Mouse (Mus musculus) urinary bladder, adult 18-20 months (tissue): ENCODE measurements around the gene Tmem262.

Experiments
- DNase-seq, 2 experiments: peaks; one replicate each; pipeline ENCODE4 v3.0.0; 2022; ENCODE audit warnings: low spot score in 2 of 2, mixed read lengths in 2 of 2

Tmem262 gene

DNA sequence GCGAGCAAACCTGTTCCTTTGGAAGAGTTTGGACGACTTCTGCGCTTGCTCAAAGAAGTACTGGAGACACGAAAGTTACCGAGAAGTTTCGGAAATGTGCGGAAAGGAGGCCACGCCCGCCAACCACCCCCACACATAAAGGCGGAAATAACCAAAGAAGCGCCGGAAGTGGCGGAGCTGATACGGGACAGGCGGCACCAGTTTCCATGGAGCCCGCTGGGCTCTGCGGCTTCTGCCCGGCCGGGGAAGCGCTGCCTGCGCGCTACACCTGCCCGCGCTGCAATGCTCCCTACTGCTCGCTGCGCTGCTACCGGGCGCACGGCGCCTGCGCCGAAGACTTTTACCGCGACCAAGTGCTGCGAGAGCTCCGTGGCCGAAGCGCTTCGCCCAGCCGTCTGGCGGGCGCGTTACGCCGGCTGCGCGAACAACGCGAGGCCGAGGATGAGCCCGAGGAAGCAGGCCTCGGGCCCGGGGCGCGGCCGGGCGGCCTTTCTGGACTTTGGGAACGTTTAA lies 18.8 kb upstream of the Tmem262 start, which contains the start of gene Znhit2:
TSS of gene Znhit2 (plus strand) at position 172 of the 513 bp plus-strand sequence.
- DNase-seq: peak; percentile 85 to 93

DNA sequence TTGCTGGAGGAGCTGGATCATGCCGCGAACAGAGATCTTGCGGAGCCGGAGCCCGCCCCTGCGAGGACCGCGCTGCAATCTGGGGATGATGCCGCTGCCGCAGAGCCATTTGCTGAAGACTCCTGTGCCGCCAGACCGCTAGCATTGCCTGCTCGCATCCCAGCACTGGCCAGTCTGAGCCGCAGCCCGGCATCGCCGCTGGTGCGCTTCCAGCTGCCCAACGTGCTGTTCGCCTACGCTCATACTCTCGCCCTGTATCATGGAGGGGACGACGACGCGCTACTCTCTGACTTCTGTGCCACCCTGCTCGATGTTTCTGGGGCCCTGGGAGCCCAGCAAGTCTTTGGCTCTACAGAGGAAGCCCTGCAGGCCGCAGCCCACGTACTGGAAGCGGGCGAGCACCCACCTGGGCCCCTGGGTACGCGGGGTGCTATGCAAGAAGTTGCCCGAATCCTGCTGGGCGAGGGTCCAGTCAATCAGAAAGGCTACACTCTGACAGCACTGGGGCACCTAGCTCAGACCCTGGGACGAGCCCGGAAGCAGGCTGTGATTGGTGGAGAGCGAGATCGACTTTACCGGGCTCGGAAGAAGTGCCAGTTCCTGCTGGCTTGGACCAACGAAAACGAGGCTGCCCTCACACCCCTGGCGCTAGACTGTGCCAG lies 18.1 kb upstream of the Tmem262 start:
- peak in 1 of 2 experiments; percentile 42 for DNase-seq

DNA sequence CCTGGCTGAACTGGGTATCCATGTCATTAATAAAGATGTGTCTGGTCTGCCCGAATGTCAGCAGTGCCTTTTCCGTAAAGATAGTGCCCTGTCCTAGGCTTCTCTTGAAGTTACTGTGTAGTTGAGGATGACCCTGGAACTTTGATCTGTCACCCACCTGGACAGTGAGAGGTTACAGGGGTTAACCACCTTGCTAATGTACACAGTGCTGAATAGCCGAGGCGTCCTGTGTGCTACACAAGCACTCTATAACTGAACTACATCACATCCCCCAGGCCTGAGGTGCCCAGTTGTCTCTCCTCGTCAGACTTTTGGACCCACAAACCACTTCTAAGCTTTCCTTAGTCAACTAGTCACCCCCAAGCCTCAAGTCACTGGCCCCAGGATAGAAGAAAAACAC lies 17.4 kb upstream of the Tmem262 start:
- no peak for DNase-seq

DNA sequence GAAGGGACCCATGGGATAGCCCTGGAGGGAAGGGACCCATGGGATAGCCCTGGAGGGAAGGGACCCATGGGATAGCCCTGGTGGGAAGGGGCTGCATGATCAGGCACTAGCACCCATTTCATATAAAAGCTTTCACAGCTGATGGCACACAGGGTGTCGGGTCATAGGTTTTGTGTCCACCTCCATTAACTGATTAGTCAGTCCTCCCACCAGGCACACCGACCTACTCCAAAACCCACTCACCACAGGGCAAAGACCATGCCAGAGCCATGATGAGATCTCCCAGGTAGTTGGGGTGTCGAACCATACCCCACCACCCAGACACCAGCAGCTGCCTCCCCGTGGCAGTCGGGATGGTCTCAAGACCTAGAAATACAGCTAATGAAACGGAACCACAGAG lies 16.8 kb upstream of the Tmem262 start:
- no peak for DNase-seq

DNA sequence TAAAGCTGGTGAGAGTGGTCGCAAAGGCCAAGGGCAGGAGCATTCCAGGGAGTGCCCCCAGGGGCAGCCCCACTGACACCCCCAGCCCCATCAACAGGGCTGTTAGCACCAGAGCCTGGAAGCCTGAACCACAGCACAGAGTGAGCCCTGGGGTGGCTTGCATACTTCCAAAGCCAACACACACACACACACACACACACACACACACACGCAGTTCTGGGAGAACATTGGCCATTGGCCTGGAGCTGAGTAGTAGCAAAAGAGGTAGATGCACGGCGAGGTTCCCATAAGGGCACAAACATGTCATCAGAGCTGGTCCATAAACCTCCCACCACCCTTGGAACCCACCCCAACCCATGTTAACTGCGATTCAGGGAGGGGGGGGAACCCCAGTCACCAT lies 13.3 kb upstream of the Tmem262 start:
- no peak for DNase-seq

GRCm38 (mm10) chr19:6067011-6067723 lies 12.7 kb upstream of the Tmem262 start:
- DNase-seq: peak in 1 of 2 experiments; percentile 76

DNA sequence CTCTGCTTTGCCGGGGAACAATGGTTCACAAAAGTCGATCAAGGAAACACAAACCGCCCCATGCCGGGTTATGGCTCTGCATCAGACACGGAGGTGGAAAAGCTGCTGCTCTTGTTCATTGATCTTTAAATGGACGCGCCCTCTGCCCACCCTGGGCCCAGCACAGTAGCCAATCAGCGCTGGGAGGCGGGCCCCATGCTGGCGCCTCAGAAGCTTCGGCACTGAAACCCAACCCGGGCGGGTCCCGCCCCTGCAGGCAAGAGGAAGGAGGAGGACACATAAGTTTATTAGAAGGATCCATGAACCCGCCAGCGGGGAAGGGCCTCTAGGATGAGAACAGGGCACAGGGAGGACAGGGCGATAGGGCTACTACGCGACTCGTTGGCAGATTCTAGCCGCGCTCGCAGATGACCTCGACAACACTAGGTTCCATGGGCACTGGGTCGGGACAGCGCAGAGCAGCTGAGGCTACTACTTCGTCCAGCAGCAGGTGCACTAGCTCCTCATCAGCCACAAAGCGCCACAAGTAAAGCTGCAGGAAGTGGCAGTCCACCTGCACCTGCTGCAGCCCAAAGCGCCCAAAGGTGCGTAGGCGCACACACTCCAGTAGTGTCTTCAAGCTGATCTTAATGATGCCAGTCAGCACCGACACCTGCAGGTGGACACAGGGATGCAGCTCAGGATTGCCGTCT lies 12.0 kb upstream of the Tmem262 start, which contains the start of gene Tm7sf2:
TSS of gene Tm7sf2 (minus strand) at position 650 of the 692 bp plus-strand sequence.
- DNase-seq: peak; percentile 81 to 92

- no peak for DNase-seq
Observed at GRCm38 (mm10) chr19:6068951-6069350, 10.9 kb upstream of the Tmem262 start.

- DNase-seq: no peak
Observed at GRCm38 (mm10) chr19:6069851-6070250, 10.0 kb upstream of the Tmem262 start.

DNA sequence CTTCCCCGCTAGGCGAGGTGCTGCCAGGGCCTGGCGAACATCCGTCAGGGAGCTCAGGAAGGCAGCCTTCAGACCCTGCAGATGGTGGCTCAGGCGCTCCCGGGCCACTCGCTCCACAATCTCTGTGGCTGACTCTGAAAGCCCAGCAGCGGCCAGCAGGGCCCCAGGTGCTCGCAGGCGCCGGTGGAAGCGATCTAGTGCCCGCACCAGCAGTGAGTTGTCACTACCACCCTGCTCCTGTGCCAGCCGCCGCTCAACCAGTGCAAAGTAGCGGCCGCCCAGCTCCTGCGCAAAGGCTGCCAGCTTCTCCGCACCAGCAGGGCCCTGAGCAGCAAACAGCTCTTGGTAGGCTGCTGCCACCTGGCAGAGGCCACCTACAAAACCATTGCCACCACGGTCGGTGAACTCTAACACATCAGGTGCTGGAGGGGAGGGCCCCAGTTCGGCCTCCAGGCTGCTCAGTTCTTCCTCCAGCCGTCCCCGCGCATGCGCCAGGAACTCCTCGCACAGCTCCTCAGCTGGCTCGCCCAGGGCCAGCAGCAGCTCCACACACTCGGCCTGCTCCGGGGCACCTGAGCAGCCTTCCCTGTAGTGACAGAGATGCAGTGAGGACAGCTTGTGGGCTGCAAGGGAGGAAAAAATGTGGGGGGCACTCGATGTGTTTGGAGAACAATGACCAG lies 9.1 kb upstream of the Tmem262 start:
- no peak for DNase-seq

DNA sequence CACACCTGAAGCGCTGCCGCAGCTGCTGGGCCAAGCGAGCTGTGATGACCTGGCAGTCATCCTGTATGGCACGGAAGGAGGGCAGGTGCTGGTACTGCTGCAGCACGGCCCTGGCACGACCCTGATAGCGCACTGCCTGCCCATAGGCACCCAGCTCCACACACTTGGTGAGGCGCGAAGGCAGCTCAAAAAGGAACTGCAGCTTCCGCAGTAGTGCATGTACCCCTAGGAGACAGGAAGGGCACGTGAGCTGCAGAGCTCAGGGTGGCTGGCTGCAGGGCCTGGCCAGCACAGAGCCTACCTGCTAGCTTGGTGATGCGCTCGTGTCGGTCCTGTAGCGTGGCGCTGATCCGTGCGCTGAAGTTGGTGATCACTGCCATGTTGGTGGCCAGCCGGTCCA lies 8.6 kb upstream of the Tmem262 start:
- no peak for DNase-seq

DNA sequence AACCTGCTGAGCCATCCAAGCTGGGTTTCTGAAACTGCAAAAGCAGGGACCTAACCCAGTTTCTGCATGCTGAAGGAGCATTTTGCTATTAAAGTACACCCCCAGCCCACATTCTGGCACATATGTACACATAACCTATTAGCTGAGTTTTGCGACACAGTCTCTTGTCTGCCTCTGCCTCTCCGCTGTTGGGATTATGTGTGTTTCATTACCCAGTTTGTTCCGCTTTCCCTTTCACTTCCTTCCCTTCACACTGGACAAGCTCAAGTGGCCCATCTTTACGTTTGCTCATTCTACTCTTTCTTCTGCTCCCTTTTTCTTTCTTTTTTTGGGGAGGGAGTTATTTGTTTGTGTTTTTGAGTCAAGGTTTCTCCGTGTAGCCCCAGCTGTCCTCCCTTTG lies 5.9 kb upstream of the Tmem262 start:
- no peak for DNase-seq

GRCm38 (mm10) chr19:6076564-6077393 lies 3.1 kb upstream of the Tmem262 start, which contains the start of gene Vps51:
Vps51 (minus strand) TSS chr19:6077231.
- peak; percentile 71 to 75 for DNase-seq

DNA sequence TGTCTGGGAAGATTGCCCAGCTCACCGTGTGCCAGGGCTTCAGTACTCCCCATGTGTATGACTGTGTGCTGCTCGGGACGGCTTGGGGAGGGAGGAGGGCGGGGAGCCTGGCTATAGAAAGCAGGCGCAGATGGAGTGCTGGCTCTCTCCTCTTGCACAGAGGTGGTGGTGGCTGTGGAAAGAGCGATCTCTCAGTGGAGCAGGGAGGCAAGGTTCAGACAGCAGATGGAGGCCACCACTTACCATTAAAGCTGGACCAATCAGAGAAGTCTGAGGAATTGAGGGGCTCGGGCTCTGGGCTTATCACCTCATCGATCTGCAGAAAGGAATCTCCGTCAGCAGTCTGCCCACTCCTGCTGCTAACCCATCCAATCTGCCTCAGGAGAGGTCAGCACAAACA lies 2.3 kb downstream of the Tmem262 start, which contains the start of gene Gm28374:
TSS of gene Gm28374 (minus strand) at position 101 of the 400 bp plus-strand sequence.
- DNase-seq: no peak

DNA sequence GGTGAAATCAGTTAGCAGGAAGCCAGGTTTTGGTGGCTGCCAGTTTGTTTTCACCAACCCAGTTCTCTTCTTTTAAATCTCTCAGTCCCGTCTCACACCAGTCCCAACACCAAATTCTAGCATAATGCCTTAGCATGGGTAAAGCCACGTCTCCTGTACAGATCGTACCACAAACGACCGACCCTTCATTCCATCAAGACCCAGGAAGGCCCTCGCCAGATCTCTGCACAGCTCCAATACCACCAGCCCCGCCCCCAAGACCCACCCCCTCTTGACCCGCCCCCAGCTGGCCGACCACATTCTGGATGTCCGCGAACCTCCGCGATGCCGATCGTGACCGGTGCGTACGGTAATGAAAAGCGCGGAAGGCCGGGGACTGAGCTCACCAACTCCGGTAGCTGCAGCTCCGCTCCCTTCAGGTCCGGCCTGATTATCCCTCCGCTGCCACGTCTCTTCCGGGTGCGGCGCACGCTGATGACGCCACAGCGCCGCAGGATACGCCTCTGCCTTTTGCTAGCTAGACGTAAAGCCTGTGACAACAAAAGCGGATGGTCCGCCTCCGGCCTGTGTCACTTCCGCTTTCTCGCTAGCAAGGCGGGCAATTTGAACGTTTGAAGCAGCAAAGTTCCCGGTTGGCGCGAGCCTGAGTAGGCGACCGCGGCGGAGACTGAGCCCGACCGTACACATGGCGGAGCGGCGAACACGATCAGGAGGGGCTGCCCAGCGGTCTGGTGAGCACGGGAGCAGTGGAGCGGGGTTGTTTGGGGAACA lies 4.8 kb downstream of the Tmem262 start, which contains the start of the genes Zfpl1 and Cdca5:
TSS of gene Zfpl1 (minus strand) at position 479 of the 771 bp plus-strand sequence.
TSS of gene Cdca5 (plus strand) at position 506 of the 771 bp plus-strand sequence.
- peak; percentile 92 to 95 for DNase-seq

DNA sequence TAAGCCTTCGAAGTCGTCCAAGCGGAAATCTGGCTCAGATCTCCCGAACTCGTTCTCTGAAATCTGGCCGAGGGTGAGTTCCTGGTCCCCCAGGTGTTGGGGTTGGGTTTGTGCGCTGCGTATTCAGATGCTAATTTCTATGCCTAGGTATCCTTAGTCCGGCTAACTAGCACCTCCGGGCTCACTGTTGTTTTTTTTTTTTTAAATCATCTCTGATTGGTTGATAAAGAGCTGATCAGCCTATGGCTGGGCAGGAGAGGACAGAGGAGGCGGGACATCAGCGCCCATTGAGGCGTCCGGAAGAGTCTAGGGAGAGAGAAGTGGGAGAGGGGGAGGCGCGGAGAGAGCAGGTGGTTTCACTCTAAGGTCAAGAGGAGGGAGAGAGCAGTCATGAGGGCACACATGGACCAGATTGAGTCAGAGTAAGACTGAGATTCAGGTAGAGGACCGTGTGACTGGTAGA lies 5.6 kb downstream of the Tmem262 start:
- DNase-seq: peak in 1 of 2 experiments; percentile 19

DNA sequence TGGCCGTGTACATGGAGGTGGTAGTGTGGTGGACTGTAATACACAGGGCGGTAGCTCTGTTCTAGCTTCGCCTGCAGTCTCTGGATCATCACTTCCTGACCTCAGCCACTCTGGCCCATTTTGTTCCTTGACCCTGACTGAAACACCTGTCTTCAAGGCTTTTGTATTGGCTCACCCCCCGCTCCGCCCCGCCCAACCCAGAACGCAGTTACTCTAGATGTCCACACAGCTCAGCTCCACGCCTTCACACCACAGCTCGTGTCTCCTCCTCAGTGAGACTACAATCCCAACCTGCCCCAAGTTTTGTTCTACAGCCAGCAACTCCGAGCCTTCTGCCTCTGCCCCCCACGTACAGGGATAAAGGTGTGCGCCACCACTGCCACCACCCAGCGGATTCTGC lies 9.0 kb downstream of the Tmem262 start:
- no peak for DNase-seq

DNA sequence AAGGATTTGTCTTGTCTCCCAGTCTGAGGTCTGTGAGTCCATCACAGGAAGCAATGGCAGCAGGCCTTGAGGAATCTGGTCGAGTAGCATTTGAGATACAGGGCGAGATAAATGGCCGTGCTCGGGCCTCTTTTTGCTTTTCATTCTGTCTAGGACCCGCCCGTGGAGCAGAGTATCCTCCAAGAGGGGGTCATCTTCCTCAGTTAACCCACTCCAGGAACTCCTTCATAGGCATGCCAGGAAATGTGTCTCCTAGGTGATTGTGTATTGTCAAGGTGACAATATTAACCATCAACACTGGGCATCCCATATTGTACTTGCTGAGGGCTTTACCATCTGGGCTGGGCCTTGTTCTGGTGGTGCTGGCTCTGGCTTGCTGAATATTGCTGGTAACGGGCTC lies 14.3 kb downstream of the Tmem262 start, which contains the start of gene AC131692.1:
TSS of gene AC131692.1 (plus strand) at position 301 of the 400 bp plus-strand sequence.
- DNase-seq: no peak

- DNase-seq: no peak
Observed at GRCm38 (mm10) chr19:6097847-6098246, 18.0 kb downstream of the Tmem262 start.
